Mouse (Mus musculus) ES-Bruce4 (cell line): ENCODE measurements at regions not wholly inside any gene's neighbourhood (a gene's known extent, or its start where the extent isn't known, plus 50 kb on each side); places are given as distances from the start of the nearest gene placed in this dataset.

Source experiments
- CTCF ChIP-seq: IDR thresholded peaks from one replicate; pipeline ENCODE4 v1.8.1; 2011; ENCODE audit warnings: low read depth, low read length
- POLR2A ChIP-seq: IDR thresholded peaks from one replicate; pipeline ENCODE4 v1.8.1; 2011; ENCODE audit warnings: low read length; ENCODE audit not compliant: insufficient read depth

GRCm38 (mm10) chr1:121116626-121117025 is 215.8 kb downstream of the Insig2 start:
- TF ChIP-seq CTCF: no peak
- no peak for TF ChIP-seq POLR2A
